Mouse (Mus musculus) urinary bladder, postnatal 4 days (tissue): Measurements from ENCODE around the gene Trim65.
"Not testable (repeated sequence)": the region's sequence is repeated elsewhere in the genome, so short reads cannot be mapped to it uniquely, and the experiment has no call there.

Experiments
- DNase-seq, 2 experiments: peaks; one replicate each; pipeline ENCODE4 v3.0.0; 2021 to 2022; ENCODE audit warnings: low spot score in 2 of 2

Gene Trim65

GRCm38 (mm10) chr11:116138468-116139138 is 7.7 kb upstream of the Trim65 start, which contains the start of gene Mrpl38:
TSS of gene Mrpl38 (minus strand) at chr11:116138868.
- DNase-seq, result peak; percentile 83 to 85

GRCm38 (mm10) chr11:116138096-116138467 is 7.2 kb upstream of the Trim65 start:
- no peak for DNase-seq

DNA sequence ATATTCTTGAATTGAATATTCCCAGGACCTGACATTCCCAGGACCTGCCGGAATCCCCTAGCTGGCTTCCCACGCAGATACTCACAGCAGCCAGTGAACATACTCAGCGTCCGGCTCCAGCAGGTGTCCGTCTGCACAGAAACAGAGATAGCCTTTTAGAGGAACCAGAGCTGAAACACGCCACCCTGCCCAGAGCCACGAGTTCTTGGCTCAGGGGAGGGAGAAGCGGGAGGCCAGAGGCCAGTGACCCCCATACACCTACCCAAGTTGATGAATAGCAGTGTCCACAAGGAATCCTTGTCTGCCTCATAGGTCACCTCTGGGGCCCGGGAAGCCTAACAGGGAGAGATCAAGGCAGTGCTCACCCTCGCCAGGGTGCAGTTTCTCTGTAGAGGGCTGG is 3.2 kb upstream of the Trim65 start:
- DNase-seq, result no peak

DNA sequence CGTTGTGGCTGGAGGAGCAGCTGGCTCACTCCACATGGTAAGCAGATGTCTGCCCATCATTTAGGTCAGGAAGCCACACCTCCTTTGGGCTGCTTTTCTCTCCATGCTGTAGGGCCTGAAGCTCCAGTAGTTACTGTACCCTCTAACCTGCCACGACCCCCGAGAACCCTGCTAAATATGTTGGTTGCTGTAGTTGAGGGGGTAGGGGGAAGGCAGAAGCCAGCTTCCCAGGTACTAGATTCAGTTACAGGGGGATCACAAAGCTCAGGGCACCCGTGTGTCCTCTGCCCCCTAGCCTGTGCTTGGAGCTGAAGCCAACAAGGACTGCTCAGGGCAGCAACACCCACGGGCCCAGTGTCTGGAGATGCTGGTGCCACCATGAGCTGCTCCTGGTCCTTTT is 2.6 kb upstream of the Trim65 start:
- no peak for DNase-seq

- DNase-seq, result no peak
Measured at GRCm38 (mm10) chr11:116132366-116133333, 1.7 kb upstream of the Trim65 start.

DNA sequence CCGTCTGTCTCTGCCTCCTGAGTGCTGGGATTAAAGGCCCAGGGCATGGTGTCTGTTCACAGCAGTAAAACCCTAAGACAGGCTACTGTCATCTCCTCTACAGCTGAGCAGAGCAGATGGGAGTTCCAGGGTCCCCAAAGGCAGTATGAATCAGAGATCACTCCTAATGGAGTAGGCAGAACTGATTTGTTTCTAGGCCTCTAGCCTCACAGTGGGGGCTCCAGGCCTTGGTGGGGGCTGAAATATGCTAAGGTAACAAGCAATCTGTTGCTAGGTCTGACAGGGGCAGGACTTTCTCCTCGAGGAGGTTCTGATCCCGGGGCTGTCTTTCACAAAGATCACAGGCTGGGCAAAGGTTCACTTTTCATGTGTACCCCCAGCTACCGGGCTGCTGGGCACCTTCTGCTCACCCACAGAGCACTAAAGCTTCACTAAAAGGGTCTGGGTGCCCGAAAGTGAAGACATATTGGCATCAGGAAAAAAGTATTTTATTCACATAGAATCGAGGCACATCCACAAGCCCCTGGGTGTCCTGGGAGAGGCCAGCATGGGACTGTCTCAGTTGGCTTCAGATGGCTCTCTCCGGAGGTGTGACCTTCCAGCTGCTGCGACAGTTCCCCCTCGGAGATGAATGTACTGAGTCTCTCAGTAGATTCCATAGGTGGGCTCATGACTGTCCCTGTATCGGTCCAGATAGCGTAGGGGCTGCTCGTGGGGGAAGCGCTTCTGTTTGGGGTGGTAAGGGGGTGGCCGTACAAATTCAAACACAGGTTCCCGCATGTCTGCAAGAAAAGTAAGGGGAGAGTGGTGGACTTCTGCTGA is 632 bp upstream of the Trim65 start:
- DNase-seq, result no peak

DNA sequence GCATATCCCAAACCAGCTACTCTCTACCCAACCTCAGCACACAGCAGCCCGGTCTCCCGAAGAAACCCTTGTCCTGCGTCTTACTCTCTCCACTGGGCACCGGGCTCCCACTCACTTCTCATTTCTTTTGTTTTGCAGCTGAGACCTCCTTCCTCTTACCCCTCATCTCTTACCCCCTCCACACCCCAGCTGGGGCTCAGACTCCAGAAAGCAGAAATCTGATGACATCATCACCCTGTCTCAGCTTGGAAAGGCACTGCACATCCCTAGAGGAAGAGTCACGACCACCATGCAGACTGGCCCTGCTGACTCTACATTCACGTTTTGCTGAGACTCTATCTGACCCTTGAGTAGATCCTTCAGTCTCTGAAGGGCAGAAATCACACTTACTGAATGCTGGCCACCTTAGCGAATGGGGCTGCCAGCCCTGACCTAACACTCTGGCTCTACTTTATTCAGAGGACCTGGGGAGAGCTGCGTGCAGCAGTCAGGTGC is 888 bp downstream of the Trim65 start:
- no peak for DNase-seq

DNA sequence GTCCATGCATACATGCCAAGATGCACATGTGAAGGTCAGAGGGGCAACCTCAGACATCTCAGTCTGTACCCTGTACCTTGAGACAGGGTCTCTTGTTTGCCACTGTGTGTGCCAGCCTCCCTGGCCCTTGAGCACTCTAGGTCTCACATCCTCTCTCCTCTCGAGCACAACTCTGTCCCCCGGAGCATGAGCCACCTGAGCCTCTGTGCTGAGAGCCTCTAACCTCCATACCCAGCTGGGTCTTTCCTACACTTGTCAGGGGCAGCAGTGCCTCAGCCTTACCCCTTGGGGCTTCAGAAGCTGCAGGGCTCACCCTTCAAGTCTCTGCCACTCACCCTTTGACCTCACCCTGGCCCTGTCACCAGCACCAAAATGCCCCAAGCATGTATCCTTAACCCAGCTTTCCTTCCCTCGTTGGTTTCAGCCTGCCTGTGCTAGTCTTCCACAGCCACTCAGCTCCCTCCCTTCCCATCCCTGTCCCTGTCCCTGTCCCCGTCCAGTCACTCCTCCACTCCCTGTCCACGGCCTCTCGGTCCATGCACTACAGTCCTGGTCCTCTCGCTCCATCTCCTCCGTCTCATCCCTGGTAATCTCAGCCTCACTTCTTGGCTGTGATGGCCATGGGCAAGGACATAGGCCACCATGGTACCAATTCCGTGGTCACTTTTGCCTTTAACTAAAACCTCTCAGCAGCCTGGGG is 1.7 kb downstream of the Trim65 start:
- DNase-seq, result no peak

DNA sequence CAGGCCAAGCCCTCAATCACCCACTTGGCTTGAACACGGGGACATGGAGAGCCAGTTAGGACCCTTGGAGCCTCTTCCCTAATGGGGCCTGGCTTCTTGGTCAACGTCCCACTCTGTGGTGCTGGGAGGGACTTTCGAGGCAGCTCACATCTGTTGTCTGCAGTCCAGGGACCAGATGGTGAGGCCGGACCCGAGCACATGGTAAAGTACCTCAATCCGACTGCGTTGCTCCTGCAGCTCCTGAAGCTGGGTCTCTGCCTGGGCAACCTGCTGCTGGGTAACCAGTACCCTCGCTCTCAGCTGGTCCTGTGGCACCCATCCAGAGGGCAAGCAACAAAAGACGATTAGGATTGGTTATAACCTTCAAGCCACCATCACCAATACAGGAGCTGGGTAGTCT is 2.9 kb downstream of the Trim65 start:
- peak in 1 of 2 experiments; percentile 53 for DNase-seq

- DNase-seq, result peak; percentile 91
Measured at GRCm38 (mm10) chr11:116127156-116127980, 3.6 kb downstream of the Trim65 start, which contains the start of gene Trim47. TSS of gene Trim47 (minus strand) at chr11:116127210.

DNA sequence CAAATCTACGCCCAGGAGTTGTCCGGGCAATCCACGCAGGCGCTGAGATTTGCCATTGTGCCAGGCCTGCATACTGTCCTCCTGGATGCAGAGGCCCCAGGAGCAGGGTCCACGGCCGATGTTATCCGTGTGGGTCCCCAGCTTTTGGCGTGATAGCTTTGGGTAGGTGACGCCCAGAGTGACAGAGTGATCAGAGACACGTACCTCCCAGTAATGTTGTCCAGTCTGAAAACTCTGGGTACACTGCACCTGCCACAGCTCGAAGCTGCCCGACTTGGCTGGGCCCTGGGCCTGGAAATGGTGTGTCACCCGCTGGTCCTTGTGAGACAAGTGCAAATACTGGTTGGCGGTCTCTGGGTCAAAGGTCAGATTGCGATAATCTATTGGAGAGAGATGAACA is 4.7 kb downstream of the Trim65 start:
- DNase-seq, result no peak

GRCm38 (mm10) chr11:116121731-116122245 is 9.1 kb downstream of the Trim65 start:
- DNase-seq, result not testable (repeated sequence)

DNA sequence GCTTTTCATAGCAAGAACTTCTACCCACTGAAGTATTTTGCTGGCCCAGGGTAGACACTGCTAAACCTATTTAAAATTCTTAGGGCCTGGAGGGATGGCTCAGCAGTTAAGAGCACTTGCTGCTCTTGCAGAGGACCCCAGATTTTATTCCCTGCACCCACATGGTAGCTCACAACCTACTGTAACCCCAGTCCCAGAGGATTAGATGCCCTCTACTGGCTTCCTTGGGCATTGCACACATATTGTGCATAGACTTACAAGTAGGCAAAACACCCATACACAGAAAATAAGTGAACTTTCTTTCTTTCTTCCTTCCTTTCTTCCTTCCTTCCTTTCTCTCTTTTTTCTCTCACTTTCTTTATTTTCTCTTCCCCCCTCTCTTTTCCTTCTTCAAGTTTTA is 13.1 kb downstream of the Trim65 start:
- no peak for DNase-seq

DNA sequence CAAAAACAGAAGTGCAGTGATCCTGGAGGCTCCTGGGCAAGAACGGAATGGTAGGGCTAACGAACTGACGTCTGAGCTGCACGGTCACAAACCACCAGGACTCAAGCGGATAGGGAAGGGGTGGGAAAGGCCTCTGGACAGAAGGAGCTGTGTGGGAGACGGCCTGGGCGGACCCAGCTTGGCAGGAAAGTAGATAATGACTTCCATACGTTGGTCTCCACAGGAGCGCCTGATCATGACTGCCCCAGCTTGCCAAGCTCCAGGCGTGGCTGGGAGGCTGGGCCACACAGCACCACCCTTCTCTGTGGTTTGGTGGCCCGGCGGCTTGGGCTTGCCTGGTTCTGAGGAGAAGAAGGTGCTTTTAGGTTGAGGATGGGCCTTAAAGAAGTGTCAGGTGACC is 13.7 kb downstream of the Trim65 start:
- DNase-seq, result no peak

GRCm38 (mm10) chr11:116111611-116112203 is 19.2 kb downstream of the Trim65 start:
- DNase-seq, result no peak

- DNase-seq, result no peak
Measured at GRCm38 (mm10) chr11:116111067-116111466, 19.9 kb downstream of the Trim65 start.

GRCm38 (mm10) chr11:116110540-116110939 is 20.4 kb downstream of the Trim65 start:
- DNase-seq, result no peak

- peak; percentile 78 to 88 for DNase-seq
Measured at GRCm38 (mm10) chr11:116110131-116110530, 20.8 kb downstream of the Trim65 start.

DNA sequence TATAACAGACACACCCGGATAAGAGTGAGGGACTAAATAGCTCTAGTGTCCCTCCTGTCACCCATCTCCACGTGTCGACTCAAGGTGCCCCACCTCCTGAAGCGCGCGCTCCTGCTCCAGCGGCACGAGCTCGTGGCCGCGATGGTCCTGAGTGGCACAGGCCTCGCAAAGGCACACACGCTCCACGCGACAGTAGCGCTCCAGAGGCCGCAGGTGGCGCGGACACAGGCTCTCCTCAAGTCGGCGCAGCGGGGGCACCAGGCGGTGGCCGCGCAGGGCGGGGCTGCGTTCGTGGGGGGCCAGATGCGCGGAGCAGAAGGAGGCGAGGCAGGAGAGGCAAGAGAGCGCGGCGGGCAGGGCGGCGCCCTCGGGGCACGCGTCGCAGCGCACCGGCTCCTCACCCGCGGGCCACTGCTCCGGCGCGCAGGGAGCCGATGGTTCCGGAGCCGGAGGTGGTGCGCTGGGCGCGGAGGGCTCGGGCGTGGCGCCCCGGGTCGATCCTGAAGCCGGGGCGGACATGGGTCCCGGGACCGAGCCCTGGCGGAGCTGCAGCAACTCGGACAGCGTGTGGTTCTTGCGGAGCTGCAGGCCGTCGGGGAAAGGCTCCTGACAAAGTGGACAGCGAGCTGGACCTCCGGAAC is 21.4 kb downstream of the Trim65 start:
- DNase-seq, result peak in 1 of 2 experiments; percentile 36
